Mouse (Mus musculus): ENCODE data around the gene Cd300a. TPM values are rescaled to one million over a fixed set of nuclear protein-coding genes. Genes with fewer than 3 reads are reported as not detected.

The Cd300a gene
- polyA plus RNA-seq (2014; fragmentation: Nextera tagmentation; extraction: Ambion mirVana), result 4.1 and 5.4 TPM in 2 replicates

- H3K27ac ChIP-seq (ENCODE audit: low read depth, low read length), result no peak within 1 kb of the TSS
- DNase-seq (ENCODE audit: low spot score), result no peak
- 0 out of 2 replicates have a peak, but pooled peaks cover 3% of the 10 kb centered on the region for H3K4me1 ChIP-seq (replicated peaks; ENCODE audit: control insufficient read depth, insufficient read depth, low read length)
- H3K9me3 ChIP-seq (ENCODE audit: control insufficient read depth, low read length), result no peaks in the 10 kb centered on the region
- WGBS, result 37% methylated on average over 18 of the region's 18 CpGs
- H3K9ac ChIP-seq (ENCODE audit: low read depth, low read length), result peak within 1 kb of the TSS; percentile 50
- no peak for ATAC-seq (replicated peaks; ENCODE audit: low FRiP score)
- H3K4me2 ChIP-seq, result peak within 1 kb of the TSS; percentile 51
- H3K36me3 ChIP-seq (ENCODE audit: control insufficient read depth, insufficient read depth, low read length), result no peaks in the 10 kb centered on the region
- peak within 1 kb of the TSS; percentile 30; the same call in 1 of the 2 replicates for H3K4me3 ChIP-seq (ENCODE audit: low read depth, low read length)
- H3K27me3 ChIP-seq (replicated peaks; ENCODE audit: control insufficient read depth, insufficient read depth, low read length), result no peaks in the 10 kb centered on the region
Observed at GRCm38 (mm10) chr11:114889991-114890518, at the start of gene Cd300a. Gene Cd300a (plus strand): TSS chr11:114890041.

- H3K27me3 ChIP-seq (replicated peaks; ENCODE audit: control insufficient read depth, insufficient read depth, low read length), result peaks cover 3% of the 10 kb centered on the region
- peaks cover 12% of the 10 kb centered on the region for H3K4me1 ChIP-seq (replicated peaks; ENCODE audit: control insufficient read depth, insufficient read depth, low read length)
- peak overlapping the region; percentile 39 for H3K4me2 ChIP-seq
- peak overlapping the region; percentile 26; the same call in 1 of the 2 replicates for H3K27ac ChIP-seq (ENCODE audit: low read depth, low read length)
- H3K4me3 ChIP-seq (ENCODE audit: low read depth, low read length), result no peak overlapping the region
- H3K36me3 ChIP-seq (ENCODE audit: control insufficient read depth, insufficient read depth, low read length), result no peaks in the 10 kb centered on the region
- DNase-seq (ENCODE audit: low spot score) (no peak), ATAC-seq (replicated peaks; ENCODE audit: low FRiP score) (peak; percentile 69)
- H3K9ac ChIP-seq (ENCODE audit: low read depth, low read length), result no peak overlapping the region
- H3K9me3 ChIP-seq (ENCODE audit: control insufficient read depth, low read length), result no peaks in the 10 kb centered on the region
- 7% methylated on average over 8 of the region's 8 CpGs for WGBS
Observed at GRCm38 (mm10) chr11:114843818-114844463, 45.9 kb upstream of the Cd300a start.

GRCm38 (mm10) chr11:114844464-114845220 lies 45.2 kb upstream of the Cd300a start:
- Histone ChIP-seq H3K4me2 (peak overlapping the region; percentile 39; the same call in 1 of the 2 replicates), H3K36me3 (ENCODE audit: control insufficient read depth, insufficient read depth, low read length) (no peaks in the 10 kb centered on the region), H3K9me3 (ENCODE audit: control insufficient read depth, low read length) (no peaks in the 10 kb centered on the region), H3K27ac (ENCODE audit: low read depth, low read length) (peak overlapping the region; percentile 26; the same call in 1 of the 2 replicates), H3K9ac (ENCODE audit: low read depth, low read length) (no peak overlapping the region), H3K4me1 (replicated peaks; ENCODE audit: control insufficient read depth, insufficient read depth, low read length) (peaks cover 12% of the 10 kb centered on the region), H3K27me3 (replicated peaks; ENCODE audit: control insufficient read depth, insufficient read depth, low read length) (peaks cover 10% of the 10 kb centered on the region), H3K4me3 (ENCODE audit: low read depth, low read length) (no peak overlapping the region)
- no peak for ATAC-seq (replicated peaks; ENCODE audit: low FRiP score)
- 75% methylated on average over 7 of the region's 7 CpGs for WGBS
- DNase-seq (ENCODE audit: low spot score), result no peak

- no peak overlapping the region for H3K9ac ChIP-seq (ENCODE audit: low read depth, low read length)
- no peak for DNase-seq (ENCODE audit: low spot score)
- H3K9me3 ChIP-seq (ENCODE audit: control insufficient read depth, low read length), result no peaks in the 10 kb centered on the region
- H3K27ac ChIP-seq (ENCODE audit: low read depth, low read length), result no peak overlapping the region
- no peak overlapping the region for H3K4me3 ChIP-seq (ENCODE audit: low read depth, low read length)
- no peak overlapping the region for H3K4me2 ChIP-seq
- ATAC-seq (replicated peaks; ENCODE audit: low FRiP score), result no peak
- H3K27me3 ChIP-seq (replicated peaks; ENCODE audit: control insufficient read depth, insufficient read depth, low read length), result peaks cover 27% of the 10 kb centered on the region
- peaks cover 18% of the 10 kb centered on the region for H3K4me1 ChIP-seq (replicated peaks; ENCODE audit: control insufficient read depth, insufficient read depth, low read length)
- no peaks in the 10 kb centered on the region for H3K36me3 ChIP-seq (ENCODE audit: control insufficient read depth, insufficient read depth, low read length)
- 59% methylated on average over 4 of the region's 4 CpGs for WGBS
Observed at GRCm38 (mm10) chr11:114846336-114846735, 43.5 kb upstream of the Cd300a start.

- Histone ChIP-seq H3K36me3 (ENCODE audit: control insufficient read depth, insufficient read depth, low read length) (no peaks in the 10 kb centered on the region), H3K9ac (ENCODE audit: low read depth, low read length) (no peak overlapping the region), H3K9me3 (ENCODE audit: control insufficient read depth, low read length) (no peaks in the 10 kb centered on the region), H3K4me1 (replicated peaks; ENCODE audit: control insufficient read depth, insufficient read depth, low read length) (peaks cover 19% of the 10 kb centered on the region), H3K27ac (ENCODE audit: low read depth, low read length) (no peak overlapping the region), H3K4me2 (no peak overlapping the region), H3K27me3 (replicated peaks; ENCODE audit: control insufficient read depth, insufficient read depth, low read length) (peaks cover 33% of the 10 kb centered on the region), H3K4me3 (ENCODE audit: low read depth, low read length) (no peak overlapping the region)
- WGBS, result 82% methylated on average over 5 of the region's 5 CpGs
- DNase-seq (ENCODE audit: low spot score), result no peak
- ATAC-seq (replicated peaks; ENCODE audit: low FRiP score), result no peak
Observed at GRCm38 (mm10) chr11:114847008-114847407, 42.8 kb upstream of the Cd300a start.

GRCm38 (mm10) chr11:114849572-114849971 lies 40.3 kb upstream of the Cd300a start:
- H3K27me3 ChIP-seq (replicated peaks; ENCODE audit: control insufficient read depth, insufficient read depth, low read length), result peaks cover 56% of the 10 kb centered on the region
- H3K4me3 ChIP-seq (ENCODE audit: low read depth, low read length), result no peak overlapping the region
- no peak overlapping the region for H3K4me2 ChIP-seq
- H3K9ac ChIP-seq (ENCODE audit: low read depth, low read length), result no peak overlapping the region
- H3K4me1 ChIP-seq (replicated peaks; ENCODE audit: control insufficient read depth, insufficient read depth, low read length), result peaks cover 18% of the 10 kb centered on the region
- H3K27ac ChIP-seq (ENCODE audit: low read depth, low read length), result no peak overlapping the region
- ATAC-seq (replicated peaks; ENCODE audit: low FRiP score) (no peak), DNase-seq (ENCODE audit: low spot score) (no peak)
- WGBS, result 7% methylated on average over 2 of the region's 2 CpGs
- no peaks in the 10 kb centered on the region for H3K36me3 ChIP-seq (ENCODE audit: control insufficient read depth, insufficient read depth, low read length)
- no peaks in the 10 kb centered on the region for H3K9me3 ChIP-seq (ENCODE audit: control insufficient read depth, low read length)

GRCm38 (mm10) chr11:114850066-114850451 lies 39.8 kb upstream of the Cd300a start:
- H3K27ac ChIP-seq (ENCODE audit: low read depth, low read length), result no peak overlapping the region
- peaks cover 19% of the 10 kb centered on the region for H3K4me1 ChIP-seq (replicated peaks; ENCODE audit: control insufficient read depth, insufficient read depth, low read length)
- H3K4me2 ChIP-seq, result peak overlapping the region; percentile 91
- no peaks in the 10 kb centered on the region for H3K36me3 ChIP-seq (ENCODE audit: control insufficient read depth, insufficient read depth, low read length)
- H3K9ac ChIP-seq (ENCODE audit: low read depth, low read length), result no peak overlapping the region
- H3K4me3 ChIP-seq (ENCODE audit: low read depth, low read length), result peak overlapping the region; percentile 62
- ATAC-seq (replicated peaks; ENCODE audit: low FRiP score), result no peak
- peaks cover 59% of the 10 kb centered on the region for H3K27me3 ChIP-seq (replicated peaks; ENCODE audit: control insufficient read depth, insufficient read depth, low read length)
- no peaks in the 10 kb centered on the region for H3K9me3 ChIP-seq (ENCODE audit: control insufficient read depth, low read length)
- WGBS, result 29% methylated on average over 5 of the region's 5 CpGs
- DNase-seq (ENCODE audit: low spot score), result no peak

- H3K4me3 ChIP-seq (ENCODE audit: low read depth, low read length), result peak within 1 kb of the TSS; percentile 62
- no peaks in the 10 kb centered on the region for H3K9me3 ChIP-seq (ENCODE audit: control insufficient read depth, low read length)
- peak within 1 kb of the TSS; percentile 68 for H3K9ac ChIP-seq (ENCODE audit: low read depth, low read length)
- no peaks in the 10 kb centered on the region for H3K36me3 ChIP-seq (ENCODE audit: control insufficient read depth, insufficient read depth, low read length)
- H3K4me1 ChIP-seq (replicated peaks; ENCODE audit: control insufficient read depth, insufficient read depth, low read length), result peaks cover 19% of the 10 kb centered on the region
- H3K4me2 ChIP-seq, result peak within 1 kb of the TSS; percentile 91
- DNase-seq (ENCODE audit: low spot score), result peak; percentile 65
- peak within 1 kb of the TSS; percentile 45 for H3K27ac ChIP-seq (ENCODE audit: low read depth, low read length)
- H3K27me3 ChIP-seq (replicated peaks; ENCODE audit: control insufficient read depth, insufficient read depth, low read length), result peaks cover 59% of the 10 kb centered on the region
- WGBS, result 2% methylated on average over 37 of the region's 43 CpGs
- peak; percentile 17; the same call in 1 of the 2 replicates for ATAC-seq (replicated peaks; ENCODE audit: low FRiP score)
Observed at GRCm38 (mm10) chr11:114850452-114851268, 39.2 kb upstream of the Cd300a start, which contains the start of gene Gprc5c. Gene Gprc5c (plus strand): TSS chr11:114851152.

Data from liver, embryonic 11.5 days (tissue).